ENCODE assay signal across 16 mouse cellular contexts in genomic region chr1:134872678-134873077, GRCm38 (mm10).
"Had no signal": no experiment of that assay in that cellular context is flagged by ENCODE, and none has a peak within 500 bp of the region (broad histone marks: within the 10 kb centered on the region; RNA-seq: fewer than 3 reads in every experiment).

No protein-coding gene starts in this region.

- H3K4me2 ChIP-seq: intestine, embryonic 15.5 days; limb, embryonic 13.5 days; midbrain, embryonic 11.5 days; midbrain, embryonic 15.5 days; neural tube, embryonic 13.5 days had no signal

- DNase-seq: kidney, adult 18-20 months; kidney, postnatal 14 days; layer of hippocampus, postnatal 36 days; lung, adult 18-20 months; lung, postnatal 4 days; right cerebral cortex, postnatal 14 days; thymus, adult 18-20 months; thymus, postnatal 14 days had no signal

- H3K4me3 ChIP-seq: intestine, embryonic 15.5 days; limb, embryonic 13.5 days; megakaryocyte, embryonic 14.5 days; midbrain, embryonic 15.5 days; neural tube, embryonic 13.5 days had no signal

- H3K27ac ChIP-seq: intestine, embryonic 15.5 days; limb, embryonic 13.5 days; liver, embryonic 14.5 days; midbrain, embryonic 15.5 days; neural tube, embryonic 13.5 days; stomach, postnatal 0 days had no signal

- H3K9me3 ChIP-seq: intestine, embryonic 15.5 days; limb, embryonic 13.5 days; megakaryocyte, embryonic 14.5 days; midbrain, embryonic 15.5 days; neural tube, embryonic 13.5 days had no signal

- H3K9ac ChIP-seq: intestine, embryonic 15.5 days; limb, embryonic 13.5 days; liver, embryonic 14.5 days; midbrain, embryonic 15.5 days; neural tube, embryonic 13.5 days had no signal

- H3K27me3 ChIP-seq: intestine, embryonic 15.5 days; limb, embryonic 13.5 days; megakaryocyte, embryonic 14.5 days; midbrain, embryonic 15.5 days; neural tube, embryonic 13.5 days had no signal

- ATAC-seq: intestine, embryonic 15.5 days; midbrain, embryonic 15.5 days had no signal

- H3K4me1 ChIP-seq: intestine, embryonic 15.5 days; limb, embryonic 13.5 days; midbrain, embryonic 15.5 days had no signal
